Mouse (Mus musculus) kidney, adult 2 months (tissue): ENCODE measurements around the gene Gm20521.

Source experiments
- CTCF ChIP-seq: fragments of 200-500 bp; conservative IDR thresholded peaks from 2 replicates; pipeline ENCODE4 v1.5.1; 2011; ENCODE audit warnings: low read depth, mild to moderate bottlenecking, control low read depth, low read length, moderate library complexity, mixed read lengths; ENCODE audit not compliant: insufficient read depth, insufficient read length
- POLR2A ChIP-seq: fragments of 200-500 bp; IDR thresholded peaks from one replicate; pipeline ENCODE4 v1.6.1; 2011; ENCODE audit warnings: low read depth, low read length, control low read depth

DNA sequence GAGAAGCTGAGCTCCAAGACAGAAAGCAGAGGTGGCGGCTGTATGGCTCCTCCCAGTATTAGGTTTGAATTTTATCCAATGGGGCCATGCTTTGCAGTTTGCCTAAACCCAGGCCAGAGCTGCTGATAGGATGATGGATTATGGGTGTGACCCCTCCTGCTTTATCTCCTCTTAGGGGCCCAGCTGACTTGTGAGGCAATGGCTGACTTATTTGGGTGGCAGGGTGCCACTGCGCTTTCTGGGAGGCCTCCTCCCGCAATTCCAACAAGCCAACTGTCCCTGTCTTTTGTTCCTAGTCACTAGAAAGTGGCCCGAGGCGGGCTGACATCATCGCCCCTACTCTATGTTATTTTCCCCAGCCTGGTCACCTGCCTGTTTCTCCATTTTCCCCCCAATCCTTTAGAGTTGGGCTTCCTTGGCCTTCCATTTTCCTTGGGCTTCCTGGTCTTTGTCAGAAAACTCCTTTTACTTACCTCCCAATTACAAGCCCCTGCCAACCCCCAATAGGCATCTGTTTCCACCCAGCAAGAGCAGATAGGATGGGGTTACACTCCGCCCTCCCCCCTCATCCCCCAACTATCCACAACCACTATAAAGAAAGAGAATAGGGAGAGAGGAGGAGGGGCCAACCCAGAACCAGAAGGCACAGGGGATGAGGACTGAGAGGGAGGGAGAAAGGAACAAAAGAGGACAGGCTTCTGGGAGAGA is 41.6 kb downstream of the Gm20521 start:
- no peak for TF ChIP-seq CTCF
- TF ChIP-seq POLR2A = no peak
